Mouse (Mus musculus) MEL (cell line): ENCODE results near the gene Rab11fip3. TPM values are rescaled to one million over a fixed set of nuclear protein-coding genes. Genes with fewer than 3 reads are reported as not detected.
A peak's percentile ranks its signal among the peaks of the same experiment; 100 is the strongest.

Source experiments
- DNase-seq: peaks from one replicate; pipeline ENCODE4 v3.0.0; 2011; ENCODE audit warnings: low read depth, low spot score
- H3K27ac ChIP-seq: 2 replicates; pipeline ENCODE4 v1.5.1; 2012; ENCODE audit warnings: low read depth, mild to moderate bottlenecking, control low read depth, low read length, moderate library complexity; ENCODE audit not compliant: control insufficient read depth
- H3K27me3 ChIP-seq, 2 experiments: fragments of 150-350 bp in 1 of 2; sonication (generic) in 1 of 2; 2 replicates each; pipeline ENCODE4 v1.6.1; 2012; ENCODE audit warnings: low read length in 2 of 2, mild to moderate bottlenecking in 2 of 2, improper control_type of control experiment in 1 of 2, moderate library complexity in 1 of 2; ENCODE audit not compliant: insufficient read depth in 2 of 2, control insufficient read depth in 1 of 2
- H3K36me3 ChIP-seq, 2 experiments: 2 replicates each; pipeline ENCODE4 v1.6.1; 2012 to 2014; ENCODE audit warnings: low read length in 2 of 2, improper control_type of control experiment in 1 of 2, inconsistent platforms in 1 of 2, mild to moderate bottlenecking in 1 of 2; ENCODE audit not compliant: insufficient read depth in 2 of 2, control insufficient read depth in 1 of 2
- H3K4me1 ChIP-seq, 2 experiments: fragments of 150-350 bp in 1 of 2; sonication (generic) in 1 of 2; 2 replicates each; pipeline ENCODE4 v1.6.1; 2012; ENCODE audit warnings: low read length in 2 of 2, improper control_type of control experiment in 1 of 2, mild to moderate bottlenecking in 1 of 2; ENCODE audit not compliant: insufficient read depth in 2 of 2, control insufficient read depth in 1 of 2
- H3K4me3 ChIP-seq, 2 experiments: fragments of 150-350 bp in 1 of 2; sonication (generic) in 1 of 2; 2 replicates each; pipeline ENCODE4 v1.5.1; 2012; ENCODE audit warnings: low read depth in 2 of 2, low read length in 2 of 2, mild to moderate bottlenecking in 2 of 2, moderate library complexity in 2 of 2, control low read depth in 1 of 2, improper control_type of control experiment in 1 of 2; ENCODE audit not compliant: control insufficient read depth in 1 of 2, insufficient read depth in 1 of 2
- H3K79me2 ChIP-seq: 2 replicates; pipeline ENCODE4 v1.6.1; 2012; ENCODE audit warnings: mild to moderate bottlenecking, low read length, moderate library complexity; ENCODE audit not compliant: control insufficient read depth, poor library complexity, insufficient read depth
- H3K9ac ChIP-seq: 2 replicates; pipeline ENCODE4 v1.6.1; 2012; ENCODE audit warnings: low read depth, mild to moderate bottlenecking, control low read depth, low read length, moderate library complexity; ENCODE audit not compliant: control insufficient read depth, poor library complexity, severe bottlenecking
- H3K9me3 ChIP-seq: fragments of 150-350 bp; sonication (generic); replicated peaks from 2 replicates; pipeline ENCODE4 v1.6.1; 2012; ENCODE audit warnings: mild to moderate bottlenecking, low read length, improper control_type of control experiment, moderate library complexity; ENCODE audit not compliant: insufficient read depth
- CTCF ChIP-seq, 3 experiments: IDR thresholded peaks in 2 of 3; conservative IDR thresholded peaks in 1 of 3; 2 replicates each; pipeline ENCODE4 v1.5.1; 2011 to 2012; ENCODE audit warnings: low read length in 3 of 3, low read depth in 2 of 3, mild to moderate bottlenecking in 2 of 3, improper control_type of control experiment in 1 of 3, inconsistent platforms in 1 of 3, mixed read lengths in 1 of 3, moderate library complexity in 1 of 3; ENCODE audit not compliant: control insufficient read depth in 1 of 3, insufficient read depth in 1 of 3, poor library complexity in 1 of 3, severe bottlenecking in 1 of 3
- EP300 ChIP-seq, 2 experiments: IDR thresholded peaks; 2 replicates each; pipeline ENCODE4 v1.6.1; 2011; ENCODE audit warnings: improper control_type of control experiment in 2 of 2, low read length in 2 of 2, low read depth in 1 of 2, mild to moderate bottlenecking in 1 of 2
- ETS1 ChIP-seq: IDR thresholded peaks from 2 replicates; pipeline ENCODE4 v1.6.1; 2012; ENCODE audit warnings: low read depth, mild to moderate bottlenecking, inconsistent platforms, low read length, improper control_type of control experiment, moderate library complexity
- GATA1 ChIP-seq: IDR thresholded peaks from 2 replicates; pipeline ENCODE4 v1.6.1; 2011; ENCODE audit warnings: low read depth, low read length, improper control_type of control experiment
- HCFC1 ChIP-seq: IDR thresholded peaks from 2 replicates; pipeline ENCODE4 v1.6.1; 2012; ENCODE audit warnings: low read depth, mild to moderate bottlenecking, inconsistent platforms, low read length, improper control_type of control experiment, moderate library complexity
- MYB ChIP-seq: IDR thresholded peaks from 2 replicates; pipeline ENCODE4 v1.6.1; 2011; ENCODE audit warnings: mild to moderate bottlenecking, low read depth, low read length, improper control_type of control experiment
- MYC ChIP-seq: IDR thresholded peaks from 2 replicates; pipeline ENCODE4 v1.6.1; 2011; ENCODE audit warnings: low read depth, mild to moderate bottlenecking, low read length, improper control_type of control experiment, moderate library complexity
- NELFE ChIP-seq: IDR thresholded peaks from 2 replicates; pipeline ENCODE4 v1.6.1; 2011; ENCODE audit warnings: low read depth, low read length, improper control_type of control experiment
- NRF1 ChIP-seq: IDR thresholded peaks from 2 replicates; pipeline ENCODE4 v1.6.1; 2014; ENCODE audit warnings: low read depth, mild to moderate bottlenecking, inconsistent platforms, low read length, improper control_type of control experiment, moderate library complexity; ENCODE audit not compliant: poor library complexity, insufficient read depth, severe bottlenecking
- POLR2AphosphoS2 ChIP-seq: IDR thresholded peaks from 2 replicates; pipeline ENCODE4 v1.6.1; 2011; ENCODE audit warnings: low read length, improper control_type of control experiment
- POLR2AphosphoS5 ChIP-seq: IDR thresholded peaks from 2 replicates; pipeline ENCODE4 v1.6.1; 2012; ENCODE audit warnings: low read depth, borderline replicate concordance, mild to moderate bottlenecking, inconsistent platforms, low read length, moderate library complexity, mixed read lengths
- RCOR1 ChIP-seq: IDR thresholded peaks from 2 replicates; pipeline ENCODE4 v1.6.1; 2012; ENCODE audit warnings: low read depth, mild to moderate bottlenecking, inconsistent platforms, low read length, improper control_type of control experiment
- TAL1 ChIP-seq: IDR thresholded peaks from 2 replicates; pipeline ENCODE4 v1.6.1; 2012; ENCODE audit warnings: mild to moderate bottlenecking, inconsistent platforms, low read length, moderate library complexity, mixed read lengths
- TBP ChIP-seq: IDR thresholded peaks from 2 replicates; pipeline ENCODE4 v1.8.0; 2011; ENCODE audit warnings: low read depth, low read length, improper control_type of control experiment
- TCF12 ChIP-seq: IDR thresholded peaks from 2 replicates; pipeline ENCODE4 v1.6.1; 2014; ENCODE audit warnings: low read depth, mild to moderate bottlenecking, inconsistent platforms, low read length, improper control_type of control experiment, moderate library complexity
- USF1 ChIP-seq: IDR thresholded peaks from 2 replicates; pipeline ENCODE4 v1.6.1; 2014; ENCODE audit warnings: low read depth, mild to moderate bottlenecking, inconsistent platforms, low read length, improper control_type of control experiment, moderate library complexity
- ZKSCAN1 ChIP-seq: IDR thresholded peaks from 2 replicates; pipeline ENCODE4 v1.6.1; 2012; ENCODE audit warnings: low read depth, mild to moderate bottlenecking, inconsistent platforms, low read length, improper control_type of control experiment, moderate library complexity
- ZNF384 ChIP-seq: IDR thresholded peaks from 2 replicates; pipeline ENCODE4 v1.6.1; 2012; ENCODE audit warnings: low read depth, mild to moderate bottlenecking, inconsistent platforms, low read length, improper control_type of control experiment
- polyA plus RNA-seq, 2 experiments: library from polyadenylated mRNA; stranded (reverse) in 1 of 2; unstranded in 1 of 2; fragments of >175 nt in 1 of 2; fragments of >200 nt in 1 of 2; gene quantifications; 2 replicates each; pipeline versions ENCODE4 v1.2.1 to v1.2.4; 2012; ENCODE audit warnings: low replicate concordance in 2 of 2, low read depth in 1 of 2; ENCODE audit not compliant: insufficient read length in 2 of 2, insufficient read depth in 1 of 2, missing spikeins in 1 of 2
- total RNA-seq: library from RNA; depleted of rRNA; stranded (reverse); fragments of 300-350 nt; gene quantifications from 2 replicates; pipeline ENCODE4 v1.2.3, GENCODE M21; 2012

Rab11fip3 gene
- total and polyA plus RNA-seq, 3 experiments, result 3.2 to 18.9 TPM; not detected in 1

- peak overlapping the region; percentile 51 for H3K27ac ChIP-seq
- H3K79me2 ChIP-seq, result no peaks in the 10 kb centered on the region
- no peaks in the 10 kb centered on the region for H3K9me3 ChIP-seq
- H3K4me3 ChIP-seq, result no peak overlapping the region
- peak; percentile 89 for DNase-seq
- H3K9ac ChIP-seq, result no peak overlapping the region
- H3K36me3 ChIP-seq, result peaks cover 0 to 13% of the 10 kb centered on the region in 2 experiments; a peak in 3 of 4 replicates
- peak; percentile 82 for TF ChIP-seq ETS1
- TF ChIP-seq RCOR1, result peak; percentile 77; the same call in 1 of the 2 replicates
- TF ChIP-seq EP300 (IDR thresholded peaks at IDR 0.05; ENCODE audit: low read depth in 1 of 2, low read length in 2 of 2), result peak; percentile 89 to 91
- no peak for TF ChIP-seq USF1
- peak; percentile 38; the same call in 1 of the 2 replicates for TF ChIP-seq TBP
- TF ChIP-seq TCF12, result peak; percentile 96
- TF ChIP-seq POLR2AphosphoS5, result no peak
- peak; percentile 94 for TF ChIP-seq GATA1
- TF ChIP-seq TAL1, result peak; percentile 98
- peaks cover 5 to 20% of the 10 kb centered on the region in 2 experiments; a peak in 3 of 4 replicates for H3K4me1 ChIP-seq
- no peaks in the 10 kb centered on the region for H3K27me3 ChIP-seq
Observed at GRCm38 (mm10) chr17:25961566-25961965, 107.8 kb downstream of the Rab11fip3 start.

DNA sequence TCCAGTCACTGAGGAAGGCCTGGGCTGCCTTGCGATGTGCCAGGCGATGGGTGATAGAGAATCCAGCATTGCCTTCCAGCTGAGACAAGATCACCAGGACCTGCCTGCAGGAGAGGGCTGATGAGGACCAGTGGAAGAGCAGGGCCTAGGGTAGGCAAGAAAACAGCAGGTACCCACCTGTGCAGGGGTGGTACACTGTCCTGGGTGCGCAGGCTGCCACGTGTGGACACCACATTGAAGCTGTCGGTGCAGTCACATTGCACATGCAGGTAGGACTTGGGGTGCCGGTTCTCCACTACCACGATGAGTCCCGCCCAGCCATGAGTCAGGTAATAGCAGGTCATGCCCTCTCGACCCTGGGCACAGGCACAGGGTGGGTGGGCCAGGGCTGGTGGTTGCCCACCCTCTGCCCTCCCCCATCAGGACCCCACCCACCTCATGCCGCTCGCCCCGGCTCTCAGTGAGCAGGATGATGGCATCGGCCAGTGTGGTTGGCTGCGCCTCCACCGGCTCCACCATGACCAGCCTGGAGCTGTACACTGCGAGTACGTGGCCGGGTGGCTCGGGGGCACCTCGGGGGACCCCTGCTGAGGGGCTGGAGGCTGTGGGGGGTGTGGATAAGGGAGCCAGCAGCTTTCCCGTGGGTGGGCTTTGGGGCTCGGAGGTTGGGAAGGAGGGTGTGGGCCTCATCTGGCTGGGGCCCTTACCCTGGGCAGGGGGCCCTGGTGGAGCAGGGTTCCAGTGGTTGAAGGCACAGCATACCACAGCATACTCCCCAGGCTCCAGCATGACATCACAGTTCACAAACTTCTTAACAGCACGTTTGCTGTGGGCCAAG, 109.5 kb downstream of the Rab11fip3 start:
- Histone ChIP-seq H3K9ac (no peak overlapping the region), H3K4me3 (no peak overlapping the region), H3K79me2 (no peaks in the 10 kb centered on the region), H3K4me1 (peaks cover 5 to 20% of the 10 kb centered on the region in 2 experiments; a peak in 3 of 4 replicates), H3K36me3 (peaks cover 0 to 13% of the 10 kb centered on the region in 2 experiments; a peak in 3 of 4 replicates), H3K9me3 (no peaks in the 10 kb centered on the region), H3K27ac (no peak overlapping the region), H3K27me3 (no peaks in the 10 kb centered on the region)
- no peak for TF ChIP-seq TBP
- no peak for TF ChIP-seq NRF1
- no peak for TF ChIP-seq ETS1
- TF ChIP-seq HCFC1, result no peak
- TF ChIP-seq MYB, result no peak
- TF ChIP-seq ZKSCAN1, result no peak
- TF ChIP-seq POLR2AphosphoS5, result no peak
- no peak for TF ChIP-seq NELFE
- no peak for TF ChIP-seq CTCF (IDR thresholded peaks at IDR 0.05 in 2 of 3, conservative IDR thresholded peaks at IDR 0.05 in 1 of 3; ENCODE audit: control insufficient read depth in 1 of 3, insufficient read depth in 1 of 3, low read depth in 2 of 3, low read length in 3 of 3, poor library complexity in 1 of 3, severe bottlenecking in 1 of 3)
- no peak for TF ChIP-seq ZNF384
- no peak for TF ChIP-seq USF1
- no peak for TF ChIP-seq MYC
- TF ChIP-seq RCOR1, result no peak
- no peak for TF ChIP-seq POLR2AphosphoS2
- no peak for DNase-seq
